Mouse (Mus musculus) midbrain, embryonic 12.5 days (tissue): ENCODE data around the gene Tpbgl. TPM values are rescaled to one million over a fixed set of nuclear protein-coding genes. Genes with fewer than 3 reads are reported as not detected.

Experiments used
- polyA plus RNA-seq: library from polyadenylated mRNA; unstranded; fragments of >200 nt; fragmentation: Nextera tagmentation; extraction: Ambion mirVana; gene quantifications from 2 replicates; pipeline ENCODE4 v1.2.1, GENCODE M21; 2016

Gene Tpbgl
- polyA plus RNA-seq, 1 experiment from 2014 or later = 0.59 TPM

Other genes with a start within 250 kb of the Tpbgl start
- gene Gdpd5, start 245.7 kb downstream of the Tpbgl start, polyA plus RNA-seq = 32.7 and 32.9 TPM in 2 replicates
- gene Klhl35, start 161.1 kb downstream of the Tpbgl start, polyA plus RNA-seq = 37.4 and 38.1 TPM in 2 replicates
- 555 and 561 TPM in 2 replicates for gene Rps3, start 143.4 kb downstream of the Tpbgl start, polyA plus RNA-seq
- gene Arrb1, start 91.6 kb downstream of the Tpbgl start, polyA plus RNA-seq = 13.4 and 14.1 TPM in 2 replicates
- 3.4 and 3.7 TPM in 2 replicates for gene Slco2b1, start 84.2 kb upstream of the Tpbgl start, polyA plus RNA-seq
- gene Olfr520, start 103.2 kb upstream of the Tpbgl start, polyA plus RNA-seq = not detected in 2 replicates
- not detected in 2 replicates for gene Olfr521, start 136.4 kb upstream of the Tpbgl start, polyA plus RNA-seq
- 1.5 and 1.7 TPM in 2 replicates for gene Neu3, start 201.3 kb upstream of the Tpbgl start, polyA plus RNA-seq
- 0.55 and 0.82 TPM in 2 replicates for gene Xrra1, start 232.0 kb upstream of the Tpbgl start, polyA plus RNA-seq
- 326 and 333 TPM in 2 replicates for gene Spcs2, start 236.4 kb upstream of the Tpbgl start, polyA plus RNA-seq